Mouse (Mus musculus) brain, embryonic 14.5 days (tissue): ENCODE data around the gene Rrp12. TPM values are rescaled to one million over a fixed set of nuclear protein-coding genes. Genes with fewer than 3 reads are reported as not detected.
A peak's percentile ranks its signal among the peaks of the same experiment; 100 is the strongest.
"Not testable (repeated sequence)": the region's sequence is repeated elsewhere in the genome, so short reads cannot be mapped to it uniquely, and the experiment has no call there.

Source experiments
- DNase-seq: peaks from one replicate; pipeline ENCODE4 v3.0.0-alpha.2; 2011; ENCODE audit warnings: low read depth
- CTCF ChIP-seq: fragments of 200-500 bp; IDR thresholded peaks from 2 replicates; pipeline ENCODE4 v1.5.1; 2012; ENCODE audit warnings: inconsistent platforms, mild to moderate bottlenecking, moderate library complexity, borderline replicate concordance; ENCODE audit not compliant: insufficient read depth, insufficient read length; ENCODE audit errors: extremely low read depth
- POLR2A ChIP-seq: fragments of 200-500 bp; IDR thresholded peaks from 2 replicates; pipeline ENCODE4 v1.6.1; 2012; ENCODE audit warnings: mild to moderate bottlenecking, inconsistent platforms, borderline replicate concordance; ENCODE audit not compliant: poor library complexity, insufficient read depth, insufficient read length, severe bottlenecking; ENCODE audit errors: extremely low read depth
- polyA plus RNA-seq: library from polyadenylated mRNA; depleted of rRNA; stranded (reverse); fragments of >200 nt; gene quantifications from 2 replicates; pipeline ENCODE4 v1.2.3, GENCODE M21; 2012

The Rrp12 gene
- polyA plus RNA-seq, 1 experiment = 17.1 TPM

GRCm38 (mm10) chr19:41869296-41869695 lies 26.7 kb downstream of the Rrp12 start:
- no peak for TF ChIP-seq POLR2A
- no peak for TF ChIP-seq CTCF

GRCm38 (mm10) chr19:41866707-41867106 lies 29.3 kb downstream of the Rrp12 start:
- DNase-seq = no peak
- TF ChIP-seq CTCF = no peak
- TF ChIP-seq POLR2A = no peak

More at GRCm38 (mm10) chr19:41869296-41869695, 26.7 kb downstream of the Rrp12 start:
- no peak for DNase-seq

GRCm38 (mm10) chr19:41857816-41858310 lies 38.1 kb downstream of the Rrp12 start:
- no peak for DNase-seq
- TF ChIP-seq POLR2A (no peak), CTCF (no peak)

GRCm38 (mm10) chr19:41857086-41857762 lies 38.7 kb downstream of the Rrp12 start:
- no peak for TF ChIP-seq POLR2A
- DNase-seq = no peak

GRCm38 (mm10) chr19:41852423-41852822 lies 43.5 kb downstream of the Rrp12 start:
- TF ChIP-seq POLR2A = no peak
- TF ChIP-seq CTCF = no peak
- no peak for DNase-seq

- peak; percentile 81 for DNase-seq
- TF ChIP-seq POLR2A = no peak
- TF ChIP-seq CTCF = no peak
These were observed 45.0 kb downstream of the Rrp12 start for GRCm38 (mm10) chr19:41850719-41851543.

- TF ChIP-seq POLR2A = no peak
- TF ChIP-seq CTCF = no peak
- DNase-seq = peak; percentile 61
These were observed 45.8 kb downstream of the Rrp12 start for GRCm38 (mm10) chr19:41850021-41850718.

GRCm38 (mm10) chr19:41847992-41848851 lies 47.8 kb downstream of the Rrp12 start, which contains the start of gene Frat2:
Gene Frat2 (minus strand): TSS chr19:41848132.
- TF ChIP-seq CTCF (no peak), POLR2A (peak; percentile 46; the same call in 1 of the 2 replicates)
- DNase-seq = peak; percentile 98

GRCm38 (mm10) chr19:41847614-41847991 lies 48.4 kb downstream of the Rrp12 start:
- DNase-seq = not testable (repeated sequence)

GRCm38 (mm10) chr19:41847091-41847581 lies 48.8 kb downstream of the Rrp12 start:
- TF ChIP-seq POLR2A (no peak), CTCF (no peak)
- DNase-seq = peak; percentile 64

GRCm38 (mm10) chr19:41846366-41847090 lies 49.4 kb downstream of the Rrp12 start:
- TF ChIP-seq POLR2A = no peak
- TF ChIP-seq CTCF = peak; percentile 11; the same call in 1 of the 2 replicates
- peak; percentile 40 for DNase-seq

GRCm38 (mm10) chr19:41844345-41844744 lies 51.6 kb downstream of the Rrp12 start:
- no peak for TF ChIP-seq POLR2A
- no peak for TF ChIP-seq CTCF
- DNase-seq = no peak

- TF ChIP-seq POLR2A (no peak), CTCF (no peak)
These were observed 53.3 kb downstream of the Rrp12 start for GRCm38 (mm10) chr19:41842706-41843105.

More at GRCm38 (mm10) chr19:41842706-41843105, 53.3 kb downstream of the Rrp12 start:
- DNase-seq = no peak
